Mouse (Mus musculus): ENCODE data around the gene Hoxd4.

- TF ChIP-seq MAFK (IDR thresholded peaks at IDR 0.05; ENCODE audit: insufficient read depth, low read depth, low read length), result no peak
- no peak for TF ChIP-seq ZC3H11A (IDR thresholded peaks at IDR 0.05; ENCODE audit: borderline replicate concordance, low read depth, low read length)
- TF ChIP-seq CHD2 (IDR thresholded peaks at IDR 0.05; ENCODE audit: low read depth, low read length), result no peak
- TF ChIP-seq HCFC1 (IDR thresholded peaks at IDR 0.05; ENCODE audit: borderline replicate concordance, insufficient read depth, low read length), result no peak
Measured at GRCm38 (mm10) chr2:74750731-74751250, 39.1 kb downstream of the Hoxd4 start.
